Mouse (Mus musculus): ENCODE measurements around the gene Tardbp. TPM values are rescaled to one million over a fixed set of nuclear protein-coding genes. Genes with fewer than 3 reads are reported as not detected.

Tardbp gene
- total and polyA plus RNA-seq, 3 experiments = 211 to 455 TPM; not detected in 1

GRCm38 (mm10) chr4:148639455-148639854 lies 12.6 kb upstream of the Tardbp start:
- Histone ChIP-seq H3K79me2 (ENCODE audit: control insufficient read depth, insufficient read depth, low read length, poor library complexity) (no peaks in the 10 kb centered on the region), H3K27ac (ENCODE audit: control insufficient read depth, low read depth, low read length) (no peak overlapping the region), H3K4me3 (ENCODE audit: control insufficient read depth in 1 of 2, insufficient read depth in 1 of 2, low read depth in 2 of 2, low read length in 2 of 2) (no peak overlapping the region), H3K4me1 (ENCODE audit: control insufficient read depth in 1 of 2, insufficient read depth in 2 of 2, low read length in 2 of 2) (peaks cover 0 to 12% of the 10 kb centered on the region in 2 experiments; a peak in 1 of 4 replicates), H3K9ac (ENCODE audit: control insufficient read depth, low read depth, low read length, poor library complexity, severe bottlenecking) (no peak overlapping the region), H3K9me3 (replicated peaks; ENCODE audit: insufficient read depth, low read length) (no peaks in the 10 kb centered on the region), H3K27me3 (ENCODE audit: control insufficient read depth in 1 of 2, insufficient read depth in 2 of 2, low read length in 2 of 2) (no peaks in the 10 kb centered on the region; a peak in 1 of 4 replicates), H3K36me3 (ENCODE audit: control insufficient read depth in 1 of 2, insufficient read depth in 2 of 2, low read length in 2 of 2) (no peaks in the 10 kb centered on the region; a peak in 1 of 4 replicates)
- TF ChIP-seq POLR2A (IDR thresholded peaks at IDR 0.05; ENCODE audit: control insufficient read depth in 1 of 2, insufficient read depth in 1 of 2, low read depth in 1 of 2, low read length in 2 of 2, poor library complexity in 1 of 2) (no peak), TCF12 (IDR thresholded peaks at IDR 0.05; ENCODE audit: low read depth, low read length) (no peak), USF1 (IDR thresholded peaks at IDR 0.05; ENCODE audit: low read depth, low read length) (no peak), ZMIZ1 (IDR thresholded peaks at IDR 0.05; ENCODE audit: low read depth, low read length) (no peak), TBP (IDR thresholded peaks at IDR 0.05; ENCODE audit: low read depth, low read length) (no peak), MAFK (IDR thresholded peaks at IDR 0.05; ENCODE audit: borderline replicate concordance, low read depth, low read length) (no peak), USF2 (IDR thresholded peaks at IDR 0.05; ENCODE audit: borderline replicate concordance in 1 of 2, insufficient read depth in 1 of 2, low read depth in 1 of 2, low read length in 2 of 2) (no peak), HCFC1 (IDR thresholded peaks at IDR 0.05; ENCODE audit: low read depth, low read length) (no peak), ZKSCAN1 (IDR thresholded peaks at IDR 0.05; ENCODE audit: low read depth, low read length) (no peak), MAX (IDR thresholded peaks at IDR 0.05; ENCODE audit: low read length) (no peak), NELFE (IDR thresholded peaks at IDR 0.05; ENCODE audit: low read depth, low read length) (no peak), SIN3A (IDR thresholded peaks at IDR 0.05; ENCODE audit: low read length) (no peak), ZNF384 (IDR thresholded peaks at IDR 0.05; ENCODE audit: low read depth, low read length) (no peak), ZC3H11A (IDR thresholded peaks at IDR 0.05; ENCODE audit: low read depth, low read length) (no peak), MEF2A (IDR thresholded peaks at IDR 0.05; ENCODE audit: extremely low read depth, insufficient replicate concordance, low read depth, low read length, poor library complexity, severe bottlenecking) (no peak), RAD21 (IDR thresholded peaks at IDR 0.05; ENCODE audit: low read depth, low read length) (no peak), GATA1 (IDR thresholded peaks at IDR 0.05; ENCODE audit: low read depth, low read length) (no peak)
- no peak for DNase-seq (ENCODE audit: low read depth, low spot score)

GRCm38 (mm10) chr4:148638302-148638701 lies 11.5 kb upstream of the Tardbp start:
- Histone ChIP-seq H3K9ac (ENCODE audit: control insufficient read depth, low read depth, low read length, poor library complexity, severe bottlenecking) (no peak overlapping the region), H3K4me1 (ENCODE audit: control insufficient read depth in 1 of 2, insufficient read depth in 2 of 2, low read length in 2 of 2) (peaks cover 0 to 16% of the 10 kb centered on the region in 2 experiments; a peak in 2 of 4 replicates), H3K4me3 (ENCODE audit: control insufficient read depth in 1 of 2, insufficient read depth in 1 of 2, low read depth in 2 of 2, low read length in 2 of 2) (no peak overlapping the region), H3K27ac (ENCODE audit: control insufficient read depth, low read depth, low read length) (no peak overlapping the region), H3K79me2 (ENCODE audit: control insufficient read depth, insufficient read depth, low read length, poor library complexity) (no peaks in the 10 kb centered on the region), H3K36me3 (ENCODE audit: control insufficient read depth in 1 of 2, insufficient read depth in 2 of 2, low read length in 2 of 2) (peaks cover 0 to 9% of the 10 kb centered on the region in 2 experiments; a peak in 2 of 4 replicates), H3K9me3 (replicated peaks; ENCODE audit: insufficient read depth, low read length) (no peaks in the 10 kb centered on the region), H3K27me3 (ENCODE audit: control insufficient read depth in 1 of 2, insufficient read depth in 2 of 2, low read length in 2 of 2) (no peaks in the 10 kb centered on the region; a peak in 1 of 4 replicates)
- no peak for DNase-seq (ENCODE audit: low read depth, low spot score)
- no peak for TF ChIP-seq ZNF384 (IDR thresholded peaks at IDR 0.05; ENCODE audit: low read depth, low read length)

Data from MEL (cell line).